Mouse (Mus musculus) cerebellum, adult 2 months (tissue): ENCODE results near the gene Ugt2b34.

Source experiments
- CTCF ChIP-seq: fragments of 200-500 bp; IDR thresholded peaks from 2 replicates; pipeline ENCODE4 v1.5.1; 2011; ENCODE audit warnings: low read depth, mild to moderate bottlenecking, control low read depth, low read length, moderate library complexity, borderline replicate concordance; ENCODE audit not compliant: insufficient read depth
- POLR2A ChIP-seq: fragments of 200-500 bp; IDR thresholded peaks from 2 replicates; pipeline ENCODE4 v1.6.1; 2011; ENCODE audit warnings: low read length, control low read depth, borderline replicate concordance; ENCODE audit not compliant: insufficient read depth

GRCm38 (mm10) chr5:86906758-86907157 lies at the start of gene Ugt2b34:
- TF ChIP-seq POLR2A (no peak), CTCF (no peak)
